Mouse (Mus musculus): ENCODE measurements around the gene Egln3. TPM values are rescaled to one million over a fixed set of nuclear protein-coding genes. Genes with fewer than 3 reads are reported as not detected.

Gene Egln3
- total and polyA plus RNA-seq, 3 experiments = 0.11 TPM; not detected in 2

DNA sequence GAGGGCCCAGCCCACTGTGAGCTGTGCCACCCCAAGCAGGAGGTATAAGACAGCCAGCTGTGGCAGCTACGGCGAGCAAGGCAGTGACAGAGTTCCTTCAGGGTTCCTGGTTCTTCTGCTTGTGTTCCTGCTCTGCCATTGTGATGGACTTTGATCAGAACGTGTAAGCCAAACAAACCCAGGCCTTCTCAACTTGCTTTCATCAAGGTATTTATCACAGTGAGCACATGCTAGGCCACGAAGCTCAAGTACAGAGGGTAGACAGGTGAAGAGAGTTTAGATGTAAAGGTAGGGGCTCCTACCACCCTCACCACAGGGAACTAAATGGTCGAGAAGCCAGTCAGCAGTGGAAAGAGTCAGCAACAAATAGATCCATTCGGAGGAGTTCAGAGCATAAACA, 30.1 kb upstream of the Egln3 start:
- no peaks in the 10 kb centered on the region for H3K79me2 ChIP-seq (replicated peaks; ENCODE audit: control insufficient read depth, extremely low read depth, insufficient read depth, poor library complexity, severe bottlenecking)
- H3K27ac ChIP-seq (ENCODE audit: insufficient read depth, low read depth) = no peak overlapping the region
- peaks cover 4% of the 10 kb centered on the region for H3K9me3 ChIP-seq (replicated peaks; ENCODE audit: low read length)
- peaks cover 0 to 4% of the 10 kb centered on the region in 2 experiments; a peak in 1 of 4 replicates for H3K4me1 ChIP-seq (ENCODE audit: control insufficient read depth in 1 of 2, insufficient read depth in 2 of 2)
- H3K27me3 ChIP-seq (replicated peaks) = no peaks in the 10 kb centered on the region
- dilution Hi-C loops (cut with MboI; ENCODE audit: extremely low pct_ligation_motif_present, extremely low pct_unique_long_range_greater_than_20kb, low sequenced_read_pairs) = no loop called here
- no peak overlapping the region for H3K4me3 ChIP-seq (replicated peaks in 1 of 3; ENCODE audit: low read depth in 2 of 3, low read length in 2 of 3, poor library complexity in 1 of 3)
- H3K9ac ChIP-seq (ENCODE audit: insufficient read depth, low read depth) = no peak overlapping the region
- no peak for DNase-seq (ENCODE audit: extremely low read depth)
- H3K36me3 ChIP-seq (replicated peaks in 1 of 2; ENCODE audit: control insufficient read depth in 1 of 2, insufficient read depth in 1 of 2, low read length in 1 of 2) = no peaks in the 10 kb centered on the region
- in situ Hi-C loops (cut with MboI; ENCODE audit: low pct_ligation_motif_present, low pct_unique_long_range_greater_than_20kb, low sequenced_read_pairs) = no loop called here
- no peak overlapping the region for H3K4me2 ChIP-seq (ENCODE audit: insufficient read depth, low read depth, poor library complexity, severe bottlenecking)
- no peak for TF ChIP-seq SMC3 (IDR thresholded peaks at IDR 0.05; ENCODE audit: low read depth, low read length)
- TF ChIP-seq NELFE (IDR thresholded peaks at IDR 0.05; ENCODE audit: low read depth, low read length) = no peak
- no peak for TF ChIP-seq ZC3H11A (IDR thresholded peaks at IDR 0.05; ENCODE audit: low read depth, low read length)
- no peak for TF ChIP-seq CHD2 (IDR thresholded peaks at IDR 0.05; ENCODE audit: low read length)
- no peak for TF ChIP-seq BHLHE40 (IDR thresholded peaks at IDR 0.05; ENCODE audit: low read depth, low read length)
- no peak for TF ChIP-seq ZNF384 (IDR thresholded peaks at IDR 0.05; ENCODE audit: low read depth, low read length)

DNA sequence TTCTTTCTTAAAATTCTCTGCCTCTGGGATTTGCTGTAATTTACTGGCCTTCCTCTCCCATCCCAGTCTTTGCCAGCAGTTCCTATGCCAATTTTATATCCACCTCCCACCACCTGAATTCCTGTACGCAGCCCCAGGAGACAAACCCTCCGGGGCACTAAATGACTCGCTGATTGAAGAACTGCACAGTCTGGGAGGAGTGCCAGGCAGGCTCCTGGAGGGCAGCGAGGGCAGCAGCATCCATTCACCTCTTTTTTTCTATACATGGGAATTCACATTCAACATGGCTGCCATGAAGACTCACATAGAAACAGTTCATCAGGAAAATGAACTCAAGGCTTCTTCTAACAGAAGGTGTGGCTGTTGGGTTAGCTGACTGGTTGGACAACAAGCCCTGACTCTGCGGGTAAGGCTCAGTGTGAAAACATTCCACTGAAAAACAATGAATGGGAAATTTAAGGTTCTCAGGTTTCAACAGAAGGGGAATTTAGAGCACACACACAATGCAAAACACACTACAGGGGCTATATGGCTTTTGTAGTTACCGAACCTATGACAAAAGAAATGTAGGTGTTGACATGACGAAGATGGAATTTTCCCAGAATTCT, 29.4 kb upstream of the Egln3 start:
- no peaks in the 10 kb centered on the region for H3K36me3 ChIP-seq (replicated peaks in 1 of 2; ENCODE audit: control insufficient read depth in 1 of 2, insufficient read depth in 1 of 2, low read length in 1 of 2)
- in situ Hi-C loops (cut with MboI; ENCODE audit: low pct_ligation_motif_present, low pct_unique_long_range_greater_than_20kb, low sequenced_read_pairs) (no loop called here), dilution Hi-C loops (cut with MboI; ENCODE audit: extremely low pct_ligation_motif_present, extremely low pct_unique_long_range_greater_than_20kb, low sequenced_read_pairs) (no loop called here)
- no peaks in the 10 kb centered on the region for H3K79me2 ChIP-seq (replicated peaks; ENCODE audit: control insufficient read depth, extremely low read depth, insufficient read depth, poor library complexity, severe bottlenecking)
- peaks cover 0 to 4% of the 10 kb centered on the region in 2 experiments; a peak in 1 of 4 replicates for H3K4me1 ChIP-seq (ENCODE audit: control insufficient read depth in 1 of 2, insufficient read depth in 2 of 2)
- no peaks in the 10 kb centered on the region for H3K27me3 ChIP-seq (replicated peaks)
- no peak for DNase-seq (ENCODE audit: extremely low read depth)
- no peak overlapping the region for H3K27ac ChIP-seq (ENCODE audit: insufficient read depth, low read depth)
- H3K4me2 ChIP-seq (ENCODE audit: insufficient read depth, low read depth, poor library complexity, severe bottlenecking) = no peak overlapping the region
- H3K9me3 ChIP-seq (replicated peaks; ENCODE audit: low read length) = peaks cover 4% of the 10 kb centered on the region
- H3K9ac ChIP-seq (ENCODE audit: insufficient read depth, low read depth) = no peak overlapping the region
- H3K4me3 ChIP-seq (replicated peaks in 1 of 3; ENCODE audit: low read depth in 2 of 3, low read length in 2 of 3, poor library complexity in 1 of 3) = no peak overlapping the region
- TF ChIP-seq KAT2A (IDR thresholded peaks at IDR 0.05; ENCODE audit: insufficient replicate concordance, low read length) (no peak), TBP (conservative IDR thresholded peaks at IDR 0.05; ENCODE audit: low read depth, low read length) (no peak), MYC (IDR thresholded peaks at IDR 0.05; ENCODE audit: low read depth, low read length) (no peak), ETS1 (conservative IDR thresholded peaks at IDR 0.05; ENCODE audit: low read depth, low read length) (no peak), USF2 (conservative IDR thresholded peaks at IDR 0.05; ENCODE audit: low read depth, low read length) (no peak), CTCF (conservative IDR thresholded peaks at IDR 0.05 in 1 of 2, IDR thresholded peaks at IDR 0.05 in 1 of 2; ENCODE audit: low read depth in 2 of 2, low read length in 2 of 2) (no peak), ZC3H11A (IDR thresholded peaks at IDR 0.05; ENCODE audit: low read depth, low read length) (no peak)

GRCm38 (mm10) chr12:54232456-54232855, 28.8 kb upstream of the Egln3 start:
- H3K4me2 ChIP-seq (ENCODE audit: insufficient read depth, low read depth, poor library complexity, severe bottlenecking) = no peak overlapping the region
- dilution Hi-C loops (cut with MboI; ENCODE audit: extremely low pct_ligation_motif_present, extremely low pct_unique_long_range_greater_than_20kb, low sequenced_read_pairs) = no loop called here
- DNase-seq (ENCODE audit: extremely low read depth) = no peak
- TF ChIP-seq JUN (IDR thresholded peaks at IDR 0.05; ENCODE audit: insufficient read depth, low read depth, low read length) (no peak), RAD21 (IDR thresholded peaks at IDR 0.05; ENCODE audit: low read depth, low read length) (no peak), ELF1 (IDR thresholded peaks at IDR 0.05; ENCODE audit: low read depth, low read length) (no peak), EP300 (IDR thresholded peaks at IDR 0.05; ENCODE audit: low read length) (no peak), ETS1 (conservative IDR thresholded peaks at IDR 0.05; ENCODE audit: low read depth, low read length) (no peak), IRF4 (IDR thresholded peaks at IDR 0.05; ENCODE audit: low read depth, low read length) (no peak), MAZ (IDR thresholded peaks at IDR 0.05; ENCODE audit: low read depth, low read length) (no peak), CTCF (conservative IDR thresholded peaks at IDR 0.05 in 1 of 2, IDR thresholded peaks at IDR 0.05 in 1 of 2; ENCODE audit: low read depth in 2 of 2, low read length in 2 of 2) (no peak), KAT2A (IDR thresholded peaks at IDR 0.05; ENCODE audit: insufficient replicate concordance, low read length) (no peak), PAX5 (IDR thresholded peaks at IDR 0.05; ENCODE audit: low read length) (no peak), MEF2A (IDR thresholded peaks at IDR 0.05; ENCODE audit: borderline replicate concordance, low read depth, low read length) (no peak), SMC3 (IDR thresholded peaks at IDR 0.05; ENCODE audit: low read depth, low read length) (no peak), ZC3H11A (IDR thresholded peaks at IDR 0.05; ENCODE audit: low read depth, low read length) (no peak), GABPA (IDR thresholded peaks at IDR 0.05; ENCODE audit: insufficient replicate concordance, low read depth, low read length) (no peak), MAX (IDR thresholded peaks at IDR 0.05; ENCODE audit: low read length) (no peak), NRF1 (IDR thresholded peaks at IDR 0.05; ENCODE audit: low read depth, low read length) (no peak), JUND (conservative IDR thresholded peaks at IDR 0.05; ENCODE audit: low read depth, low read length) (no peak), ZMIZ1 (IDR thresholded peaks at IDR 0.05; ENCODE audit: low read depth, low read length) (no peak)

More at GRCm38 (mm10) chr12:54232456-54232855, 28.8 kb upstream of the Egln3 start:
- in situ Hi-C loops (cut with MboI; ENCODE audit: low pct_ligation_motif_present, low pct_unique_long_range_greater_than_20kb, low sequenced_read_pairs) = no loop called here
- no peak overlapping the region for H3K27ac ChIP-seq (ENCODE audit: insufficient read depth, low read depth)
- no peaks in the 10 kb centered on the region for H3K27me3 ChIP-seq (replicated peaks)
- no peak overlapping the region for H3K9ac ChIP-seq (ENCODE audit: insufficient read depth, low read depth)
- H3K36me3 ChIP-seq (replicated peaks in 1 of 2; ENCODE audit: control insufficient read depth in 1 of 2, insufficient read depth in 1 of 2, low read length in 1 of 2) = no peaks in the 10 kb centered on the region
- no peak overlapping the region for H3K4me3 ChIP-seq (replicated peaks in 1 of 3; ENCODE audit: low read depth in 2 of 3, low read length in 2 of 3, poor library complexity in 1 of 3)
- H3K9me3 ChIP-seq (replicated peaks; ENCODE audit: low read length) = peaks cover 4% of the 10 kb centered on the region
- H3K79me2 ChIP-seq (replicated peaks; ENCODE audit: control insufficient read depth, extremely low read depth, insufficient read depth, poor library complexity, severe bottlenecking) = no peaks in the 10 kb centered on the region
- H3K4me1 ChIP-seq (ENCODE audit: control insufficient read depth in 1 of 2, insufficient read depth in 2 of 2) = peaks cover 0 to 4% of the 10 kb centered on the region in 2 experiments; a peak in 1 of 4 replicates
